Mouse (Mus musculus): ENCODE results near the gene Olfr49. TPM values are rescaled to one million over a fixed set of nuclear protein-coding genes. Genes with fewer than 3 reads are reported as not detected.

The Olfr49 gene
- polyA plus RNA-seq, 1 experiment from 2014 or later = not detected

DNA sequence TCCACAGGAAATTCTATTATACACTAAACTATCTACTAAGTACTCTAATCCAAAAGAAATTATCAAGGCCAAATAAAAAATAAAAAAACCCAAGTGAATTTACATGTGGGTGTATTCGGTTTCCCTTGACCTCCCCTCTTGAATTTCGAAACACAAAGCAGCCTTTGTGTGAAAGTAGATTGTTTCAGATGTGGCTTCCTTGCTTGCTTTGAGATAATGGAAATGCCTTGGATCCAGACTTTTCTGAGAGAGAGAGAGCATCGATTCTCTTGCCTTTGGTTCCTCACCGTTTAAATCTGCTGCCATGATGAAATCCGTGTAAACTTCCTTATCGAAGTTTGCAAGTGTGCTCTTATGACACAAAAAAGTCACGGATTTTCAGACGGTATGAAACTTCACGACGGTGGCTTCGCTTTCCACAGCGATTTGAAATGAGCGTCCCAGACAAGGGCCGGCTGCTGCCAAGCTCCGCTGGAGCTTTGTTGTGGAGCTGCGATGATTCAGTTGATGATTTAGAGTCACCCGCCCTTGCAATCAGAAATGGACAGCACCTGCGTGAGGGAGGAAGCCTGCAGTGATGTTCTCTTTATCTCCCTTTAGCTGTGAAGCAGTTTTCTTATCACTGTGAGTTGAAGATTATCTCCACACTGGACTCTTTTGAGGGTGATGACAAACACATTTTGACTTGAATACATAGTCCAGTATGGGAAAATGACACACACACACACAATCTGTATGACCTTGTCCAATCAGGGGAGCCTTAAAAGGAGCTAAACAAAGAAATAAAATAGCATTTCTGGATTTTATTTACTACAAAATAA lies 37.0 kb upstream of the Olfr49 start:
- no peak overlapping the region for H3K9ac ChIP-seq (replicated peaks; ENCODE audit: low read length)
- no peaks in the 10 kb centered on the region for H3K4me1 ChIP-seq (ENCODE audit: control insufficient read depth, insufficient read depth, low read length)
- H3K27me3 ChIP-seq (ENCODE audit: control insufficient read depth, insufficient read depth, low read length) = no peaks in the 10 kb centered on the region
- 69% methylated on average over 18 of the region's 18 CpGs for WGBS
- DNase-seq (ENCODE audit: low spot score) = no peak
- ATAC-seq (replicated peaks; ENCODE audit: insufficient number of reproducible peaks, low FRiP score, low TSS enrichment, low read depth) = no peak
- no peak overlapping the region for H3K4me2 ChIP-seq (ENCODE audit: low read depth, low read length)
- H3K9me3 ChIP-seq (replicated peaks; ENCODE audit: control insufficient read depth, low read length) = no peaks in the 10 kb centered on the region
- no peak overlapping the region for H3K4me3 ChIP-seq (ENCODE audit: low read depth, low read length)
- no peak overlapping the region for H3K27ac ChIP-seq (replicated peaks; ENCODE audit: low read depth, low read length)
- H3K36me3 ChIP-seq (replicated peaks; ENCODE audit: control insufficient read depth, insufficient read depth, low read depth, low read length) = no peaks in the 10 kb centered on the region

- DNase-seq (ENCODE audit: low spot score) = no peak
- no peak overlapping the region for H3K27ac ChIP-seq (replicated peaks; ENCODE audit: low read depth, low read length)
- no peak overlapping the region for H3K4me2 ChIP-seq (ENCODE audit: low read depth, low read length)
- H3K4me1 ChIP-seq (ENCODE audit: control insufficient read depth, insufficient read depth, low read length) = no peaks in the 10 kb centered on the region
- H3K27me3 ChIP-seq (ENCODE audit: control insufficient read depth, insufficient read depth, low read length) = no peaks in the 10 kb centered on the region
- H3K36me3 ChIP-seq (replicated peaks; ENCODE audit: control insufficient read depth, insufficient read depth, low read depth, low read length) = no peaks in the 10 kb centered on the region
- no peaks in the 10 kb centered on the region for H3K9me3 ChIP-seq (replicated peaks; ENCODE audit: control insufficient read depth, low read length)
- no peak overlapping the region for H3K4me3 ChIP-seq (ENCODE audit: low read depth, low read length)
- 21% methylated on average over 3 of the region's 3 CpGs for WGBS
- H3K9ac ChIP-seq (replicated peaks; ENCODE audit: low read length) = no peak overlapping the region
- no peak for ATAC-seq (replicated peaks; ENCODE audit: insufficient number of reproducible peaks, low FRiP score, low TSS enrichment, low read depth)
Measured at GRCm38 (mm10) chr14:54311763-54312162, 27.0 kb upstream of the Olfr49 start.

DNA sequence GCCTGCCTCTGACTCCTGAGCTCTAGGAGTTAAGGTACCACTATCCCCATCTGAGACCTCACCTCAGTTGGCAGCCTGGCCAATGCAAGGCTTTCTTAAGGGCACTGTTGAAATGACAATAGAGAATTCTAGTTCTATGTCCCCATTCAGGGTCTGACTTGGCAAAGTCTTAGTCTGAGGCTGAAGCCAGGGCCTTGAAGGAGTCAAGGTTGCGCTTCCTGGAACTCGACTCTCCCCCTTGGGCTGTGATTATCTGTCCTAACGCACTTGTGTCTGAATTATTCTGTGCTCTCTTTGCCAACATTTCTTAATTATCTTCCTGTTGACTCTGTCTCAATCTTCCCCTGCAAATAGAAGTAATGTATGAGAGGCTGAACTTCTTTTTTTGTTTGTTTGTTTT lies 15.9 kb upstream of the Olfr49 start:
- 78% methylated on average over 3 of the region's 3 CpGs for WGBS

GRCm38 (mm10) chr14:54300136-54300535 lies 15.4 kb upstream of the Olfr49 start:
- 76% methylated on average over 5 of the region's 5 CpGs for WGBS
- Histone ChIP-seq H3K27me3 (ENCODE audit: control insufficient read depth, insufficient read depth, low read length) (no peaks in the 10 kb centered on the region), H3K4me3 (ENCODE audit: low read depth, low read length) (no peak overlapping the region), H3K36me3 (replicated peaks; ENCODE audit: control insufficient read depth, insufficient read depth, low read depth, low read length) (no peaks in the 10 kb centered on the region), H3K9me3 (replicated peaks; ENCODE audit: control insufficient read depth, low read length) (no peaks in the 10 kb centered on the region), H3K4me2 (ENCODE audit: low read depth, low read length) (no peak overlapping the region), H3K27ac (replicated peaks; ENCODE audit: low read depth, low read length) (no peak overlapping the region), H3K4me1 (ENCODE audit: control insufficient read depth, insufficient read depth, low read length) (no peaks in the 10 kb centered on the region), H3K9ac (replicated peaks; ENCODE audit: low read length) (no peak overlapping the region)
- DNase-seq (ENCODE audit: low spot score) (no peak), ATAC-seq (replicated peaks; ENCODE audit: insufficient number of reproducible peaks, low FRiP score, low TSS enrichment, low read depth) (no peak)

More for the DNA sequence above, 15.9 kb upstream of the Olfr49 start:
- ATAC-seq (replicated peaks; ENCODE audit: insufficient number of reproducible peaks, low FRiP score, low TSS enrichment, low read depth) (no peak), DNase-seq (ENCODE audit: low spot score) (no peak)
- Histone ChIP-seq H3K27me3 (ENCODE audit: control insufficient read depth, insufficient read depth, low read length) (no peaks in the 10 kb centered on the region), H3K36me3 (replicated peaks; ENCODE audit: control insufficient read depth, insufficient read depth, low read depth, low read length) (no peaks in the 10 kb centered on the region), H3K4me2 (ENCODE audit: low read depth, low read length) (no peak overlapping the region), H3K4me3 (ENCODE audit: low read depth, low read length) (no peak overlapping the region), H3K9ac (replicated peaks; ENCODE audit: low read length) (no peak overlapping the region), H3K4me1 (ENCODE audit: control insufficient read depth, insufficient read depth, low read length) (no peaks in the 10 kb centered on the region), H3K27ac (replicated peaks; ENCODE audit: low read depth, low read length) (no peak overlapping the region), H3K9me3 (replicated peaks; ENCODE audit: control insufficient read depth, low read length) (no peaks in the 10 kb centered on the region)

- Histone ChIP-seq H3K36me3 (replicated peaks; ENCODE audit: control insufficient read depth, insufficient read depth, low read depth, low read length) (no peaks in the 10 kb centered on the region), H3K9me3 (replicated peaks; ENCODE audit: control insufficient read depth, low read length) (no peaks in the 10 kb centered on the region), H3K9ac (replicated peaks; ENCODE audit: low read length) (no peak overlapping the region), H3K4me1 (ENCODE audit: control insufficient read depth, insufficient read depth, low read length) (no peaks in the 10 kb centered on the region), H3K4me3 (ENCODE audit: low read depth, low read length) (no peak overlapping the region), H3K27me3 (ENCODE audit: control insufficient read depth, insufficient read depth, low read length) (no peaks in the 10 kb centered on the region), H3K27ac (replicated peaks; ENCODE audit: low read depth, low read length) (no peak overlapping the region), H3K4me2 (ENCODE audit: low read depth, low read length) (no peak overlapping the region)
- DNase-seq (ENCODE audit: low spot score) (no peak), ATAC-seq (replicated peaks; ENCODE audit: insufficient number of reproducible peaks, low FRiP score, low TSS enrichment, low read depth) (no peak)
- WGBS = 85% methylated on average over 2 of the region's 2 CpGs
Measured at GRCm38 (mm10) chr14:54276446-54276845, 8.3 kb downstream of the Olfr49 start.

GRCm38 (mm10) chr14:54272696-54273095 lies 12.0 kb downstream of the Olfr49 start:
- no peaks in the 10 kb centered on the region for H3K36me3 ChIP-seq (replicated peaks; ENCODE audit: control insufficient read depth, insufficient read depth, low read depth, low read length)
- H3K27me3 ChIP-seq (ENCODE audit: control insufficient read depth, insufficient read depth, low read length) = no peaks in the 10 kb centered on the region
- 90% methylated on average over 3 of the region's 3 CpGs for WGBS
- no peak for ATAC-seq (replicated peaks; ENCODE audit: insufficient number of reproducible peaks, low FRiP score, low TSS enrichment, low read depth)
- H3K27ac ChIP-seq (replicated peaks; ENCODE audit: low read depth, low read length) = no peak overlapping the region
- DNase-seq (ENCODE audit: low spot score) = no peak
- no peak overlapping the region for H3K9ac ChIP-seq (replicated peaks; ENCODE audit: low read length)
- H3K4me1 ChIP-seq (ENCODE audit: control insufficient read depth, insufficient read depth, low read length) = no peaks in the 10 kb centered on the region
- H3K4me2 ChIP-seq (ENCODE audit: low read depth, low read length) = no peak overlapping the region
- H3K9me3 ChIP-seq (replicated peaks; ENCODE audit: control insufficient read depth, low read length) = no peaks in the 10 kb centered on the region
- H3K4me3 ChIP-seq (ENCODE audit: low read depth, low read length) = no peak overlapping the region

GRCm38 (mm10) chr14:54271976-54272606 lies 12.6 kb downstream of the Olfr49 start:
- Histone ChIP-seq H3K4me1 (ENCODE audit: control insufficient read depth, insufficient read depth, low read length) (no peaks in the 10 kb centered on the region), H3K36me3 (replicated peaks; ENCODE audit: control insufficient read depth, insufficient read depth, low read depth, low read length) (no peaks in the 10 kb centered on the region), H3K4me3 (ENCODE audit: low read depth, low read length) (no peak overlapping the region), H3K9ac (replicated peaks; ENCODE audit: low read length) (no peak overlapping the region), H3K27me3 (ENCODE audit: control insufficient read depth, insufficient read depth, low read length) (no peaks in the 10 kb centered on the region), H3K4me2 (ENCODE audit: low read depth, low read length) (no peak overlapping the region), H3K9me3 (replicated peaks; ENCODE audit: control insufficient read depth, low read length) (no peaks in the 10 kb centered on the region), H3K27ac (replicated peaks; ENCODE audit: low read depth, low read length) (no peak overlapping the region)
- ATAC-seq (replicated peaks; ENCODE audit: insufficient number of reproducible peaks, low FRiP score, low TSS enrichment, low read depth) = no peak
- WGBS = 79% methylated on average over 3 of the region's 3 CpGs
- no peak for DNase-seq (ENCODE audit: low spot score)

- Histone ChIP-seq H3K4me3 (ENCODE audit: low read depth, low read length) (no peak overlapping the region), H3K4me1 (ENCODE audit: control insufficient read depth, insufficient read depth, low read length) (no peaks in the 10 kb centered on the region), H3K9me3 (replicated peaks; ENCODE audit: control insufficient read depth, low read length) (no peaks in the 10 kb centered on the region), H3K27me3 (ENCODE audit: control insufficient read depth, insufficient read depth, low read length) (no peaks in the 10 kb centered on the region), H3K9ac (replicated peaks; ENCODE audit: low read length) (no peak overlapping the region), H3K4me2 (ENCODE audit: low read depth, low read length) (no peak overlapping the region), H3K27ac (replicated peaks; ENCODE audit: low read depth, low read length) (no peak overlapping the region), H3K36me3 (replicated peaks; ENCODE audit: control insufficient read depth, insufficient read depth, low read depth, low read length) (no peaks in the 10 kb centered on the region)
- WGBS = 90% methylated on average over 3 of the region's 3 CpGs
- DNase-seq (ENCODE audit: low spot score) (no peak), ATAC-seq (replicated peaks; ENCODE audit: insufficient number of reproducible peaks, low FRiP score, low TSS enrichment, low read depth) (no peak)
Measured at GRCm38 (mm10) chr14:54270413-54270812, 14.3 kb downstream of the Olfr49 start.

Measured in embryonic facial prominence, embryonic 11.5 days (tissue).